Mouse (Mus musculus) thymus, postnatal 36 days (tissue): ENCODE data around the gene 4930404N11Rik.

Experiments
- DNase-seq, 2 experiments: peaks; one replicate each; pipeline ENCODE4 v3.0.0; 2022; ENCODE audit warnings: mixed read lengths in 2 of 2

4930404N11Rik gene

DNA sequence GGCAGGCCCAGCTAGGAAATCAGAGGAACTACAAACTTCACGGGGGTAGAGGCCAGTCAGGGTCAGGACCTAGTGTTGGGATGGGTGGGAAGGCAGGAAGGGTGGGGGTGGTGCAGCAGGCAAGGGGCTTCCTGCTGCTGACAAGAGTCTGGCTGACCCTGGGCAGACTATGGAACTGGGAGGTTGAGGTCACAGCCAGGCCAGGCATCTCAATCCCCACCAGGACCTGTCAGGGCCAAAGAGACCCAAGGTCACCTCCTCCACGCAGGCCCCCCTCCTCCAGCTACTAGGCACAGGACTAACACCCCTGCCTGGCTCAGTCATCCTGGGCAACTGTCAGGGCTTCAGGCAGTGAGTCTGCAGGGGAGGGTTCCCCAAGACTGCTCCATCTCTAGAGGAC is 37.7 kb downstream of the 4930404N11Rik start:
- peak in 1 of 2 experiments; percentile 55 for DNase-seq

DNA sequence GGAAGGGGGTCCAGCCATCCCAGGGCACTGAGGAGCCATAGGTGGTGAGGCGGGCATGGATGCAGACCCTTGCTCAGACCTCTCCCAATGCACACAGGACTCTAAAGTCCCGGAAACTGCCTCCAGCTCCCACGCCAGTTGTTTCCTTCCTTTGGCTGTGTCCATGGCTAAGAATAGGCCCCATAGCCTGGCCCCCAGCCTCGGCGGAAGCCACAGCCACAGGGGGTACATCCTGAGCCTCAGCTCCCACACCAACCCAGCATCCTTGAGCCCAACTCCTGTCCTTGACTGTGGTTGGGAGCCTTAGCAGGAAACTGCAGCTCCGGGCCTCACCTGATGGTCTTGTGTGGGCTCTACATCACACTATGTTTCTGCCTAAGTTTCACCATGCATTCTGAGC is 38.8 kb downstream of the 4930404N11Rik start:
- DNase-seq: peak in 1 of 2 experiments; percentile 59

DNA sequence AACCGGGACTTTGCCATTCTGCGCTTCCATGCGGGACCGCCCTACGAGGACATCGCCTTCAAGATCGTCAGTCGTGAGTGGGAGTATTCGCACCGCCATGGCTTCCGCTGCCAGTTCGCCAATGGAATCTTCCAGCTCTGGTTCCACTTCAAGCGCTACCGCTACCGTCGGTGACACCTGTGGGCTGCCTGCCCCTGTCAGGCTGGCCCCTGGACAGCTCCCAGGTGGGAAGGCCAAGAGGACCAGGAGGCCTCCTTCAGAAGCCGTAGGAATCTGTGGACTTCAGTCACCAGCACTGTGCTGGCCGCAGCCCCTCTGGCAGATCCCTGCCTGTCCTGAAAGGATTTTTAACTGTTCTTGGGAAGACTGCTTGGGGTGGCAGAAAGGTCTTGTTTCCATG is 39.8 kb downstream of the 4930404N11Rik start:
- DNase-seq: peak in 1 of 2 experiments; percentile 34

DNA sequence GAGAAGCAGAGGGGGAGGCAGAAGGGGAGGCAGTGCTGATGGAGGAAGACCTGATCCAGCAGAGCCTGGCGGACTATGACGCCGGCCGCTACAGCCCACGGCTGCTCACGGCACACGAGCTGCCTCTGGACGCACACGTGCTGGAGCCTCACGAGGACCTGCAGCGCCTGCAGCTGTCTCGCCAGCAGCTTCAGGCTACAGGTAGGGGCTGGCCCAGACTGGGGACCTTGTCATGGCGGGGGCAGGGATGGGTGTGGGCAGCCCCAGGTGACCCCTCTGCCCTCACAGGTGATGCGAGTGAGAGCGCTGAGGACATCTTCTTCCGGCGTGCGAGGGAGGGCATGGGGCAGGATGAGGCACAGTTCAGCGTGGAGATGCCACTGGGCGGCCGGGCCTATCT is 40.4 kb downstream of the 4930404N11Rik start:
- peak in 1 of 2 experiments; percentile 28 for DNase-seq

DNA sequence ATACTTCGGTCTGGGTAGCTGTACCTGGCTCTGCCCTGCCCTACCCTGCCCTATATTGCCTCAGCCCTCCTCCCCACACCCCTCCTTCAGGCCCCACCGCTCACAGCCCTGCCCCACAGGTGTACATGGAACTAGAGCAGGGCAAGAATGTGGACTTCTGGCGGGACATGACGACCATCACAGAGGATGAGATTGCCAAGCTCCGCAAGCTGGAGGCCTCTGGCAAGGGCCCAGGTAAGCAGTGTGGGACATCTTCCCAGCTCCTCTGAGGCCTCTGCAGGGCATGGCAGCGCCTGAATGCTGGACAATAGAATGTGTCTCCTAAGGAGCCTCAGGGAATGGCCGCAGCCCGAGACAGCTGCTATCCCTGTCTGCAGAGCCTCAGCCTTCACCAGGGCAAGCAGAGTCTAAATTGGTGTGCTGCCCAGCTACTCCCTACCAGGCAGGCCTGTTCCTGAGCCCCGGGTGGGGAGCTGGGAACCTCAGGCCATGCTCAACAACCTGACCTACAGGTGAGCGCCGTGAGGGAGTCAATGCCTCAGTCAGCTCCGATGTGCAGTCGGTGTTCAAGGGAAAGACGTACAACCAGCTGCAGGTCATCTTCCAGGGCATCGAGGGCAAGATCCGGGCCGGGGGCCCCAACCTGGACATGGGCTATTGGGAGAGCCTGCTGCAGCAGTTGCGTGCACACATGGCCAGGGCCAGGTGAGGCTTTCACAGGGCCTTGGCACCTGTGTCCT is 41.7 kb downstream of the 4930404N11Rik start:
- DNase-seq: peak in 1 of 2 experiments; percentile 16

DNA sequence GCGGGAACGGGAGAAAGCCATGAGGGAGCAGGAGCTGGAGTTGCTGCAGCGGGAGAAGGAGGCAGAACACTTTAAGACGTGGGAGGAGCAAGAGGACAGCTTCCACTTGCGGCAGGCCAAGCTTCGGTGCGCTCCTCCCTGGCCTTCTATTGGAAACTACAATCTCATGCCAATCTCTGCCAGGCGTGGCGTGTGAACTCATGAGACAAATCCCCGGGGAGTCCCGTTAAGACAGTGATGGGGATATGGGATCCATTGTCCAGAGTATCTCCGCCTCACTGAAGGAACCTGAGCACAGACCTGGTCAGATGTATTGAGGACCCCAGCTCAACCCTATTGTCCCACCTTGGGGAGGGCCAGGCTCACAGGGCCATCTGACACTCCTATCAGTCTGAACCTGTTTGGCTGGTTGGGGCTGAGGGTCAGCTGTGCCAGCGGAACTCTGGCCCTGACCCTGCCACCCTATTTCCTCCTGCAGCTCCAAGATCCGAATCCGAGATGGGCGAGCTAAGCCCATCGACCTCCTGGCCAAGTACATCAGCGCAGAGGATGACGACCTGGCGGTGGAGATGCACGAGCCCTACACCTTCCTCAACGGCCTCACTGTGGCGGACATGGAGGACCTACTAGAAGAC is 42.4 kb downstream of the 4930404N11Rik start:
- DNase-seq: no peak

DNA sequence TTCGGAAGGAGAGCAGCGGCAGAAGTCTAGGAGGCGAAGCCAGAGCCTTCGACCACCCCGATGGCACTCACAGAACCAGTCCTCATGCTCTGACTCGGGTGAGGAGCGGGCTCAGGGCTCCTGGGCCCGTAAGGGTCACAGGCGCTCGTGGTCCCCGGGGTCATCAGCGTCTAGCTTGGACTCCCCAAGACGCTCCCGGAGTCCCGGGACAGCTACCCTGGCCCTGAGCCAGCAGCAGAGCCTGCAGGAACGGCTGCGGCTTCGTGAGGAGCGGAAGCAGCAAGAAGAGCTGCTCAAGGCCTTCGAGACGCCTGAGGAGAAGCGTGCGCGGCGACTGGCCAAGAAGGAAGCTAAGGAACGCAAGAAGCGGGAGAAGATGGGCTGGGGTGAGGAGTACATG is 43.2 kb downstream of the 4930404N11Rik start:
- DNase-seq: peak in 1 of 2 experiments; percentile 43

DNA sequence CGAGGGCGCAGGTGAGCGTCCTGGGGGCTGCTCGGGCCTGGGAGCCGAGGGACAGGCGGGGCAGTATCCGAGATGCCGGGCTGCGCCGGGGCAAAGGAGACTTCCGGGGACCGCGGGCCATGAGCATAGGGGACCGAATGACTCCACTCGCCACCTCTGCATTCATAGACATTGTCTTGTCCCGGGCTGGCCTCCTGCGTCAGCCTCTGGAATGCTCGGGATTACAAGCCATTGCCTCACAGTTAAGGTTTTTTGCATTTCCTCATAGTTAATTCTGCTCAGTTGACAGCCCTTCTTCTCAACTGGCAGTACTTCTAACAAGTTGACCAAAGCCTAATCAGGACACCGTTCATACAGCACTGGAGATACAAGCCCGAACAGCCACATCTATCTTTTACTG is 44.2 kb downstream of the 4930404N11Rik start:
- no peak for DNase-seq

DNA sequence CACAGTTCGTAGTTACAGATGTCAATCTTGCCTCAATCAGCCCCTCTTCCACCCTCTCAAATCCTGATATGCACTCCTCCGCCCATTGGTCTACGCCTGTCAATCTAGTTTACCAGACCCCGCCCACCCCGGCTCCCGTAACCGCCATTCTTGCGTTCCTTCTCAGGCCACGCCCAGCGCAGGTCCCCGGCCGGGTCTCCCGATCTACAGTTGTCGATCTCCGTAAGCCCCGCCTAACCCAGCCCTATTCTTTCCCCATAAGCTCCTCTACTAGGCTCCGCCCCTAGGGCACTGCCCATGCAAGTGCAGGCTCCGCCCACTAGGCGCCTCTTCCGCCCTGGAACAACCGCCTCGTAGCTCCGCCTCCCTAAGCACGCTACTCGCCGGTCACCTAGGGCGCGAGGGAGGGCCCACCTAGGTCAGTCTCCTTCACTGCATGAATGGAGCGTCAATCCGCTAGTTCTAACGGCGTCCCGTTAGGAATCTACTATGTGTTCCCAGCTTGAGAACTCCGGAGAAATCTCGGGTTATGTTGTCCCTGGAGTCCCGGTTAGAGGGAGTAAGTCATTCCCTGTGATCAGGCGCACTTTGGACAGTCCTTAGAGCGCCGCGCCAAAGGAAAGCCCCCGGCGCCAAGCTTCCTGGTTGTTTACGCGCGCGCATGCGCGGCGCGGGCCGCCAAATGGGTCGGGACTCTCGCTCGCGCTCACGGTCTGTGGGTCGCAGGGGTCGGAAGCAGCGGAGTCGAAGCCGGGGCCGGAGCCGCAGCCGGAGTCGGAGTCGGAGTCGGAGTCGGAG is 44.9 kb downstream of the 4930404N11Rik start, which contains the start of gene Cactin:
TSS of gene Cactin (plus strand) at position 554 of the 798 bp plus-strand sequence.
- DNase-seq: peak; percentile 99 to 100

DNA sequence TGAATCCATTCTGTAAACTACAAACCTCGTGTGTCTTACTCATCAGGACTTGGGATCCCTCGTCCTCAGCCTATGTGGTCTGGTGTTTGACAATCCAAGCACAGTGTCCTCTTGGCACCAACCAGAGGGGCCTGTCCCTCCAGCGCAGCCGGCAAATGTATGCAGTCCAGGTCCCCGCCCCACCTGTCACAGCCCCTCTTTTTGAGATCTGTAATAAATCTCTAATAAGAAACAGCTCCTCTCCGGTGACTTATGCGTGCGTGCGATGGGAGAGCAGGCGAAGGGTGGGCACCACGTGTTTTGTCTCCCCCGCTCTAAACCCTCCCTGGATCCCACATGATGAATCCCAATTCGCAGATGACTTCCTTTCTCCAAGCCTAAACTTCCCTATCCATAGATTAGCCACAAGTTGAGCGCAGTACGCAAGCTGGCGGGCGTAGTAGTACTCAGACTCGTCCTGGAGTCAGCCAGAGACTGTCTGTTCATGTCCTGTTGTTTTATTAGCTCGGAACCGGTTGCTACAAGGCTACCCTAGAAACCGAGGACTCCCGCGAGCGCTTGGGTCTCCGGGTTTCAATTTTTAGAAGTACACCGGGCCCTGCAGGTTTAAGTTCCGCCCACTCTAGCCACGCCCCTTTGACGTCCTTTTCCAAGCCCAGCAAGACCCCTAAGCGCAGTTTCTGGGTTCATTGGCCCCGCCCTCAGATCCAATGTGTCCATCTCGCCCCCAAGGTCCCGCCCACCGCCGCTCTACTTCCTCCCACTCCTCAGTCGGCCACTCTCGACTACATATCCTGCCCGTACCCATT is 45.7 kb downstream of the 4930404N11Rik start:
- peak; percentile 60 to 95 for DNase-seq

DNA sequence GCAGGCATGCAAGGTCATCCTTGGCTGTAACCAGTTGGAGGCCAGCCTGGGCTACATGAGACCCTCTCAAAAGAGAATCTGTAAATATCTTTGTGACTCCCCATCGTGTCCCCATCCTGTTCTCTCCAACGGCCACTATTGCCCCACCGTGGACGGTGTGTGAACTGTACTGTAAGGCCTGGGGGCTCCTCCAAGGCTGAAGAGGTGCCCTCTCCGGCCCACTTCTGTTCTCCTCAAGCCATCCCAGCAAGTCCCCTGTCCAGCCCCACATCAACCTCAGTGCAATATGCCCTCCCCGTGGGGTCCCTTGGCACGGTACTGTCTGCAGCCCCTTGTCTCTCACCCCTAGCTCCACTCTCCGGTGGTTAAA is 46.3 kb downstream of the 4930404N11Rik start:
- DNase-seq: peak in 1 of 2 experiments; percentile 65

DNA sequence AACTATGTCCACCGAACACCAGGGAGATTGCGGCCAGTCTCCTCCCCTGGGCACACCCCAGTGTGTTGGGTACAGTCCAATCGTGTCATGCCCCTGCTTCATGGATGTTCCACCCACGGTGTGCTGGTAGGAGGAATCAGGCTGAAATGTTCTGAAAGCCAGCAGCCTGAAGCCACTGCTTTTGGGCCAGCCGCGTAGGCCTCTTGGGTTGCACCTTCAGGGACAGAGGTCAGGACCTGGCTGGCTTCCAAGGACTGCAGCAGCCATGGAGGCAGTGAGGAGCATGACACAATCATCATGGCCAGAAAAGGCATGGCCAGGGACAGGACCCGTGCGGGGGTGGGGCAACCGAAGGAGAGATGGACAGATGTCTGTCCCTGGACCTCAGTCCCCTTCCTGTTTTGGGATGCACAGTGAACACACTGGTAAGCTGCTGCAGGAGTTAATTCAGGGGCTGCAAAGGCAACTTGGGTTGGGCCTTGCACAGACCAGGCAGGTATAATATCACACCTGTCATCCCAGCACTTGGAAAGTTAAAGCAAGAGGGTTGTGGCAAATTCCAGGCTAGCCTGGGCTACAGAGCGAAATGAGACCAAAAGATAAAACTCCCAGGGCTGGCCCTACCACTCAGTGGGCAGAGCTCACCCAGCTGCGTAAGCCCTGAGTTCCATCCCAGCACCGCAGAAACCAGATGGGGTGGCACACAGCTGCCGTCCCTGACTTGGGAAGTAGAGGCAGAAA is 46.9 kb downstream of the 4930404N11Rik start:
- DNase-seq: peak in 1 of 2 experiments; percentile 60

DNA sequence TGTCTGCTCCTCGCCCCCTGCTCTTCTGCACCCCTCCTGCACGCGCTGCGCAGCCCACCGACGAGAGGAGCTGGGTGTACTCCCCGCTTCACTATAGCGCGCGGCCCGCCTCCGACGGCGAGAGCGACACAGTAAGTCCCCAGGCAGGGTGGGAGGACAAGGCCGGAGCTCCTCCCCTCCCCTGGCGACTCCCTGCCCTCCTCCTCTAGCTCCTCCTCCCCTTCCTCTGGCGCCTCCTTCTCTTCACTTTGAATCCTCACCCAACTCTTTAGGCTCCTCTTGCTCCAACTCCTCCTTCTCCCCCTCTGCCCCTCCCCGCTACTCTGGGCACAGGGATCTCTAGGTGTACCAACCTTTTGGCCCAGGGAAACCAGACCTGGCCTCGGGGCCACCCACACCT is 48.3 kb downstream of the 4930404N11Rik start:
- DNase-seq: peak in 1 of 2 experiments; percentile 61

DNA sequence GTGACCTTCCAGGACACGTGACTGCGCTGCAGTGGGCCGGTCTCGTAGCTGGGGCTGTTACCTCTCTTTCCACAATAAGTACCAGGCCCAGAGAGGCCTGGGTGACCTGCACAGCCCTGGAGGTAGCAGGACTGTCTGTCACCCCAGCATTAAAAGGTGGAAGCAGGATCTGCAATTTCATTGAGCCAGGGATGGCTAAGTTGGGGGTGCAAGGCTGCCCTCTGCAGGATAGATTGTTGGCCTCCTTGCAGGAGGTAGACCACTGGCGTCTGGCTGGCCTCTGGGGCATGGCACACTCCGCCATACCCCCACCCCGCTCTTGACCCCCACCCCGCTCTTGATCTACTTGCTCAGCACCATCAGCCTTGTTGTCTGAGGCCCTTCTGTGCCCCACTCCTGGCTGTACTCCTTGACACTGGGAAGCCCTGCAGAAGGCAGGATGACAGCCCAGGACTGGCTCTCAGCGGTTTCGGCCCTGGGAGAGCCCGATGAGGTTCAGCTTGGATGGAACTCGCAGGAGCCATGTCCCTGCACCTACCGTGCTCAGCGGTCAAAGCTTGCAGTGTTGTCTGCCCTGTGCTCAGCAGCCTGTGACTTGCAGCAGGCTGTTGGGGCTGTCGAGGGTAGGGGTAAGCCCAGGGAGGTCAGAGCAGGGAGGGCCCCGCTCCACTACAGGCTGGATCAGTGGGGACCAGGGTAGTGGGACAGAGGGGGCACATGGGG is 49.1 kb downstream of the 4930404N11Rik start:
- peak; percentile 47 to 59 for DNase-seq

DNA sequence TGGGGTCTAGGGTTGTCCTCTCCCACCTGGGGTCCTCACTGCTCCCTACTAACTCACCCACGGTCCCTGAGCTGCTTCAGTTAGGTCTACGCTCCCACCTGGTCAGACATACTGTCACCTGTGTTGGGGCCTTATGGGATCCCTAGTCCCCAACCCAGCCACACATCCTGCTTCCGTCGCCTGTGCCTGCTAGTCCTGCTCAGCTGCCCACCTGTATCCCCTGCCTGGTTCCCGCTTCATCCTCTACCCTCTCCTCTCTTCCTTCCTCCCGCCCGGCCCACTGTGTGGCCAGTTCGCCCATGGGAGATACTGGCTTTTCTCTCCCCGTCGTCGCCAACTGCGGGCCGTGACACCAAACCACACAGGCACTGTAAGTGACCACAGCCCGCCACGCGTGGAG is 50.0 kb downstream of the 4930404N11Rik start:
- no peak for DNase-seq

DNA sequence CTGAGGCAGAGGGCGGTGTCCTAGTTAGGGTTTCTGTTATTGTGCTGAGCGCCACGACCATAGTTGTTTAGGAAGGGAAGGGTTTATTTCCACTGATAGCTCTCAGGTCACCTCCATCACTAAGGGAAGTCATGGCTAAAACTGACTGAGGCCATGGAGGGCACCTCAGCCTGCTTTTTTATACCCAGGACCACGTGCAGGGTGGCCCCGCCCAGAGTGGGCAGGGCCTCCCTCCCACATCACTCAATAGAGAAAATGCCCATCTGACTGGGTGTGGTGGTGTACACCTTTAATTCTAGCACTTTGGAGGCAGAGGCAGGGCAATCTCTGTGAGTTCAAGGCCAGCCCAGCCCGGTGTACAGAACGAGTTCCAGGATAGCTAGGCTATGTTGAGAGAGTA is 51.4 kb downstream of the 4930404N11Rik start:
- DNase-seq: no peak

DNA sequence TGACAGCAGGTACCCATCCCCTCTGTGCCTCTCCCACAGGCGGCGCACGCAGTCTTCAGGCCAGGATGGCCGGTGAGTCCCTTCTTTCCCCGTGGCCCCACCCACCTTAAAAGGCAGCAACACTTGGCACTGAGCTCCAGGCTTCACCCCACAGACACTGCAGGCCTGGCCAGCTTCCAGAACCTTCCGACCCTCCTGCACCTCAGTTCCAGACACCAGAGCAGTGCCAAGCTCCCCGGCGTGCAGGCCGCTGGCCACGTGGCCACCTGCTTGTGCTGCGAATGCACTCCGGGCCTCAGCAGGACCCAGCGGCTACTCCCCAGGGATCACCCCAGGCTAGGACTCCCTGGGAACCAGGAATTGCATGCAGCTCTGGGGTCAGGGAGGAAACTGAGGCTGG is 52.0 kb downstream of the 4930404N11Rik start:
- DNase-seq: no peak
